Mouse (Mus musculus) lung, embryonic 16.5 days (tissue): ENCODE measurements around the gene Myo18a. TPM values are rescaled to one million over a fixed set of nuclear protein-coding genes. Genes with fewer than 3 reads are reported as not detected.

Source experiments
- ATAC-seq: fragments of 200-750 bp; cut with Nextera tagmentation; 2 replicates; pipeline ENCODE4 v1.8.0; 2017; ENCODE audit warnings: low read depth, mild to moderate bottlenecking, moderate library complexity
- H3K27ac ChIP-seq: fragments of 300-500 bp; sonication (generic); 2 replicates; pipeline ENCODE4 v1.5.1; 2014; ENCODE audit warnings: mild to moderate bottlenecking, control low read depth, low read length
- H3K27me3 ChIP-seq: fragments of 300-500 bp; sonication (generic); 2 replicates; pipeline ENCODE4 v1.6.1; 2014; ENCODE audit warnings: low read depth, low read length, mixed read lengths; ENCODE audit not compliant: control insufficient read depth, insufficient read depth
- H3K36me3 ChIP-seq: fragments of 300-500 bp; sonication (generic); 2 replicates; pipeline ENCODE4 v1.6.1; 2014; ENCODE audit warnings: low read length; ENCODE audit not compliant: control insufficient read depth, insufficient read depth
- H3K4me1 ChIP-seq: fragments of 300-500 bp; sonication (generic); replicated peaks from 2 replicates; pipeline ENCODE4 v1.6.1; 2014; ENCODE audit warnings: low read length, mixed read lengths; ENCODE audit not compliant: control insufficient read depth, insufficient read depth
- H3K4me2 ChIP-seq: fragments of 300-500 bp; sonication (generic); 2 replicates; pipeline ENCODE4 v1.6.1; 2014; ENCODE audit warnings: low read depth, low read length, control low read depth
- H3K4me3 ChIP-seq: fragments of 300-500 bp; sonication (generic); 2 replicates; pipeline ENCODE4 v1.5.1; 2014; ENCODE audit warnings: mild to moderate bottlenecking, low read length, control low read depth
- H3K9ac ChIP-seq: fragments of 300-500 bp; sonication (generic); 2 replicates; pipeline ENCODE4 v1.6.1; 2014; ENCODE audit warnings: low read length, control low read depth
- H3K9me3 ChIP-seq: fragments of 300-500 bp; sonication (generic); 2 replicates; pipeline ENCODE4 v1.6.1; 2016; ENCODE audit warnings: low read length; ENCODE audit not compliant: control insufficient read depth
- WGBS: fragments of 180-500 bp; shearing (Covaris S2); extraction: QIAGEN DNeasy Blood & Tissue Kit; methylation state at CpG from one replicate; pipeline ENCODE4 v1.1.7; 2014; 5-methylcytosine and 5-hydroxymethylcytosine counted together
- polyA plus RNA-seq: library from polyadenylated mRNA; unstranded; fragments of >200 nt; fragmentation: Nextera tagmentation; extraction: Ambion mirVana; gene quantifications from 2 replicates; pipeline ENCODE4 v1.2.1, GENCODE M21; 2015

Myo18a gene
- polyA plus RNA-seq, 1 experiment from 2014 or later: 39.0 TPM

DNA sequence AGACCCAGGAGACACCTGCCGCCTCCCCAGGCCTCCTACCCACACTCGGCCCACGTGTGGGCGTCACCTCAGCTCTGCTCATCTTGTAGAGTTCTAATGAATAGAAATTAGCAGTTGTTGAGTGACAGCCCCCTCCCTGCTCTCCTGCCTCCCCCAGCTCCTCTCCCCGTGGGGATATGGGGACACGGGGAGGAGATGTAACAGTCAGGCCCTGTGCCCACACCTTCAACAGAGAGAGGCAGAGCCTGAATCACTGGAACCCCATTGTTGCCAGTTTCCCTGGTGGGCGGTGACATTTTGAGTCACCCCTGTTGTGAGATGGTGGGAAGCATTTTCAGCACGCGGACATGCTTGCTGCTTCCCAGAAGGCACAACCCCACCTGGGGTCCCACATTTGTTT, 97.9 kb downstream of the Myo18a start:
- Histone ChIP-seq H3K9ac (no peak overlapping the region), H3K4me1 (no peaks in the 10 kb centered on the region), H3K27me3 (no peaks in the 10 kb centered on the region), H3K4me2 (no peak overlapping the region), H3K27ac (no peak overlapping the region), H3K36me3 (peaks cover 16% of the 10 kb centered on the region), H3K9me3 (no peaks in the 10 kb centered on the region), H3K4me3 (no peak overlapping the region)
- no peak for ATAC-seq
- 86% methylated on average over 9 of the region's 9 CpGs for WGBS

DNA sequence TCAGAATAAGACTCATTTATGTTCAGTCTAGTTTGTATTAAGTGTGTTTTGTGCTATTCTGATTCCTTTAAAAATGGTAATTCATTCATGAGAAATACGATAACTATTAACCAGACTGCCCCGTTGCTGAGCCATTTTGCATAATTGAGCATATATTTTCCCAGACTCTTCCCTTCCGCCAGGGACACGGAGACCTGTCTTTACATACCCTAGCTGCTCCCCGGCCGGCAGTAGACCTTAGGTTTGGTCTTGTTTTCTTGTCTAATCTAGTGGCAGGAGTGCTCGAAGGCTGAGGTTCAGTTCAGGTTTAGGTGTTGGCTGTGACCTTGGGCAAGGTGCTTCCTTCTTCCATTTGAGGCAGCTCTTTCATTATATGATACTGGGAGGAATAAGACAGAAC, 99.8 kb downstream of the Myo18a start:
- no peak overlapping the region for H3K9ac ChIP-seq
- WGBS: 86% methylated on average over 7 of the region's 7 CpGs
- H3K9me3 ChIP-seq: no peaks in the 10 kb centered on the region
- no peak overlapping the region for H3K4me2 ChIP-seq
- H3K4me1 ChIP-seq: peaks cover 6% of the 10 kb centered on the region
- H3K36me3 ChIP-seq: peaks cover 13% of the 10 kb centered on the region
- no peaks in the 10 kb centered on the region for H3K27me3 ChIP-seq
- ATAC-seq: no peak
- H3K4me3 ChIP-seq: no peak overlapping the region
- no peak overlapping the region for H3K27ac ChIP-seq

DNA sequence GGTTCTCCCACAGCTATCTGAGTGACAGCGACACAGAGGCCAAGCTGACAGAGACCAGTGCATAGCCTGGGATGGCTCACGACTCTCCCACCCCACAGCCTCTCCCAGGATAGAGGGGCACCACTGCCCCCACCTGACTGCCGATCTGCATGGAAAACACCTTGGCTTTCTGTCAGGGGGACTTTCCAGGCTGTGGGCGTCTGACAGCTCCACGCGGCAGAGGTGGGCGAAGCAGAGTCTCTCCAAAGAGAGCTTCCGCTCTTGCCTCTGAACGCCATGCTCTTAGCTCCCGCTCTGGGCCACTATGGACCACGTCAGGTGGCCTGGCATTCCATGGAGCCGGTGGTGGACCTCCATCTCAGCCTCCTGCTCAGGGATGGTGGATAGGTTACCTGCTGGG, 101.7 kb downstream of the Myo18a start:
- Histone ChIP-seq H3K9ac (no peak overlapping the region), H3K27me3 (no peaks in the 10 kb centered on the region), H3K4me3 (no peak overlapping the region), H3K4me1 (peaks cover 6% of the 10 kb centered on the region), H3K9me3 (no peaks in the 10 kb centered on the region), H3K27ac (no peak overlapping the region), H3K4me2 (no peak overlapping the region), H3K36me3 (peaks cover 9% of the 10 kb centered on the region)
- WGBS: 70% methylated on average over 12 of the region's 12 CpGs
- ATAC-seq: no peak

DNA sequence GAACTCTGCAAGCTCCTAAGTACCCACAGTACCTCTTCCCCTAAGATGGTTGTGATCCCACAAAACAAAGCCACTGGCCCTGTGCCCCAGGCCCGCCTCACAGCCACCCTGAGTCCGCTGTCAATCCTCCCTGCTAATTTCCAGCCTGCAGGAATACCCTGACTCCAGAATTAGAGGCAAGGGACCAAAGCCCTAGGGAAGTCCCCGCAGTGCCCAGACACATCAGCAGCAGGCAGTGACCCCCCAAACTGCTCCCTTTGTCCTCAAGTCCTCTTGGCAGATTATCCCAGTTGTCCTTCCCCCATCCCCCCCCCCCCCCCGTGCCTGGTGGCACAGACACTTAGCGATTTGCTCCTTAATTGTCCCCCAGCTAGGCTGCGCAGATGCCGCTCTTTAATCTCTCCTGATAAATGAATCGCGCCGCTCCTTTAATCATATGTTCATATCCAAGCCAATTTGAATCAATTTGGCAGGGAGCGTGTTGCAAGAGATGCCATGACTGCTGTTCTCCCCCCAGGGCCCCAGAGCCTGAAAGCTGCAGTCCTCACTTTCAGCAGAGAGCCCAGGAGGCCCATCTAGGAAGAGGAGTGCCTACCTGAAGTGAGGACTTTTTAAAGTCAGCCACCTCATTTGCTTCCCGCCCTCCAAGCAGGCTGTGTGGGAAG, 104.5 kb downstream of the Myo18a start:
- WGBS: 35% methylated on average over 11 of the region's 12 CpGs
- no peak overlapping the region for H3K4me3 ChIP-seq
- H3K4me1 ChIP-seq: peaks cover 8% of the 10 kb centered on the region

DNA sequence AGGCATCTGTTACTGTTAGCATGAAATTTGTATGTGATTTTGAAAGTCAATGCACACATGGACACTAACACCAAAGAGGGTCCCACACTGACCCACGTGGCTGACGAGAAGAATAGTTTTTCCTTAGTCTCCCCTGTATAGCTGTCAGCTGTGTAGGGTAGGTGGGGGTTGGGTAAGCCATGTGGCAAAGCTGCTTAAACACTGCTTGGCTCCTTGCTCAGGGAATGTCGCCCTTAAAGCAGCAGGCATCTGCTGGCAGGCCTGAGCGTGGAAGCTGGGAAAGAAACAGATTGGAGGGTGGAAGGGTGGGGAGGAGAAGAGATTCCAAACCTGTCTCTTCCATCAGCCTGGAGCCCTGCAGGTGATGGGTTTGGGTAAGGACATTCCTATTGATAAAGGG, 108.4 kb downstream of the Myo18a start:
- Histone ChIP-seq H3K27ac (no peak overlapping the region), H3K27me3 (no peaks in the 10 kb centered on the region), H3K9me3 (no peaks in the 10 kb centered on the region), H3K9ac (no peak overlapping the region), H3K4me2 (no peak overlapping the region), H3K36me3 (no peaks in the 10 kb centered on the region), H3K4me3 (no peak overlapping the region), H3K4me1 (peaks cover 14% of the 10 kb centered on the region)
- 40% methylated on average over 4 of the region's 4 CpGs for WGBS
- ATAC-seq: no peak

More for the DNA sequence above, 104.5 kb downstream of the Myo18a start:
- no peaks in the 10 kb centered on the region for H3K27me3 ChIP-seq
- ATAC-seq: no peak
- H3K27ac ChIP-seq: no peak overlapping the region
- H3K36me3 ChIP-seq: peaks cover 6% of the 10 kb centered on the region; the same call in 1 of the 2 replicates
- no peak overlapping the region for H3K4me2 ChIP-seq
- H3K9me3 ChIP-seq: no peaks in the 10 kb centered on the region
- H3K9ac ChIP-seq: no peak overlapping the region

DNA sequence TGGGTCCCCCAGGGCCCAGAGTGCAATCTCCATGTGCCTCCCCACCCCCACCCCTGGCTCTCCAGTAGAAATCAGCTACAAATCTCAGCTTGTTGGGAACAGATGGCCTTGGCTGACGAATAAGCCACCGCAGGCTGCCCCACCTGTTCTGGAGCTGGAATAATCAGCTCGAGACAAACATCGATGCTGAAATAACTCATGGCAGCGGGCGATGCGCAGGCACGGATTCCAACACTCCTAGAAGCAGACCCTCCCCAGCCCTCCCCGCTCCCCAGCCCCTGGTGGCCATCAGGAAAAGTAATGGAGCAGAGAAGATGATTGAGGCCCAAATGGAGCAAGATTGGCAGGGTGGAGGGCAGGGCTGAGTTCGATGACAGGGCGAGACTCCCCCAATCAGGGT, 109.2 kb downstream of the Myo18a start:
- Histone ChIP-seq H3K4me1 (peaks cover 13% of the 10 kb centered on the region), H3K36me3 (no peaks in the 10 kb centered on the region), H3K4me3 (no peak overlapping the region), H3K4me2 (no peak overlapping the region), H3K9ac (no peak overlapping the region), H3K27ac (no peak overlapping the region), H3K27me3 (no peaks in the 10 kb centered on the region), H3K9me3 (no peaks in the 10 kb centered on the region)
- WGBS: 6% methylated on average over 11 of the region's 11 CpGs
- no peak for ATAC-seq

DNA sequence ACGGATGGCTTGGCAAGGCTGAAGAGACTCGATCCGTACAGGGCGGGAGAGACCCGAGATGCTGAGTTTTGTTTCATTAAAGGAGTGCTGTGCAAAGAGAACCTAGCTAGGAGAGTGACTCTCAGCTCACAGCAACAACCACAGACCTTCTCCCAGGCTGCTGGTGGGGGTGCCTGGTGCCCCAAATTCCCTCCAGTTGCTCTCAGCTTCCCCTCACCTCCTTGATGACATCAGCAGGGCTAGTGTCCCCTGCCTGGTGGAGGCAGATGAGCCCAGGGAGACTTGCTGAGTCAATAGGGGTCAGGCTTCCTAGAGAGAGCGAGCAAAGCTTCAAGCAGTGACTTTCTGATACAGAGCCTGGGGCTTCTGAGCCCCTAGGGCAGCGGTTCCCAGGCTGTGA, 109.6 kb downstream of the Myo18a start:
- ATAC-seq: no peak
- no peaks in the 10 kb centered on the region for H3K27me3 ChIP-seq

DNA sequence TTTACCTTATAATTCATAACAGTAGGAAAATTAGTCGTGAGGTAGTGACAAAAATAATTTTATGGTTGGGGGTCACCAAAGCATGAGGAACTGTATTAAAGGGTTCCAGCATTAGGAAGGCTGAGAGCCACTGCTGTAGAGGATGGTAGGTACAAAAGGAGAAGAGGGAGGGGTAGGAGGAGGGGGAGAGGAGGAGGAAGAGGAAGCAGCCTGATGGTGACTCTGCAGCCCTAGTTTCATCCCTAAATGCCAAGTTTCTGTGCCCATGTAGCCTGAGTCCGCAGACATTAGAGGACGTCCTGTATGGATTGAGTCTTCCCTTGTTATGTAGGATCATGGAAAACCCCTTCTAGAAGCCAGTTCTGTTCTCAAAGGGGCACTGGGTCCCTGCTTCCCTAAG, 110.1 kb downstream of the Myo18a start:
- Histone ChIP-seq H3K36me3 (no peaks in the 10 kb centered on the region), H3K4me2 (no peak overlapping the region), H3K9ac (no peak overlapping the region), H3K9me3 (no peaks in the 10 kb centered on the region), H3K27ac (no peak overlapping the region), H3K27me3 (no peaks in the 10 kb centered on the region), H3K4me1 (peaks cover 11% of the 10 kb centered on the region), H3K4me3 (no peak overlapping the region)
- ATAC-seq: no peak
- WGBS: 33% methylated on average over 3 of the region's 3 CpGs

More for the DNA sequence above, 109.6 kb downstream of the Myo18a start:
- no peak overlapping the region for H3K9ac ChIP-seq
- no peak overlapping the region for H3K27ac ChIP-seq
- 15% methylated on average over 7 of the region's 7 CpGs for WGBS
- no peaks in the 10 kb centered on the region for H3K9me3 ChIP-seq
- no peak overlapping the region for H3K4me3 ChIP-seq
- no peak overlapping the region for H3K4me2 ChIP-seq
- peaks cover 11% of the 10 kb centered on the region for H3K4me1 ChIP-seq
- no peaks in the 10 kb centered on the region for H3K36me3 ChIP-seq

DNA sequence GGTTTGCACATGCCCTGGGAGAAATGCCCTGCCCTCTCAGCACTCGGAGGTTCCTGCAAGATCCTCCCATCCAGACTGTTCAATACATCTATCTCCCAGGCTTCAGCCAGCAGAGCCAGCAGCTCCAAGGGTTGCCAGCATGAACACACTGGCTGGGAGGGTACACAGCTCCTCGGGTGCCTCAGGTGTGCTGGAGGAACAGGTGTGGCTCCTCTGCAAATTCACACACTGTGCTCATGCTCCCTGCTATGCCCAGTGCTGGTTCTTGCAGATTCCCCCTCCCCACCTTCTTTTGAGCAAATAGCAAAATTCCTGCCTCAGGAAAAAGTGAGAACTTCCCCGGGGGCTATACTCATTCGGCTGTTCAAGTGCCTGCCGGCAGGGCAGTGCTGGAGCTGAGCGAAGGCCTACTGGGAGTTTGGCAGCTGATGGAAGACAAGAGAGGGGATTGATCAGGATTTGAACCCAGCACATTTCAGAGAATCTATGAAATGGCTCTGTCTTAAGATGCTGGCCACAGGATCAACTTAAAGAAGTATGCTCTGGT, 111.7 kb downstream of the Myo18a start:
- peak; percentile 73 for ATAC-seq
- 41% methylated on average over 6 of the region's 6 CpGs for WGBS

More for the DNA sequence above, 111.7 kb downstream of the Myo18a start:
- Histone ChIP-seq H3K27me3 (no peaks in the 10 kb centered on the region), H3K4me1 (peaks cover 11% of the 10 kb centered on the region), H3K9me3 (no peaks in the 10 kb centered on the region), H3K36me3 (no peaks in the 10 kb centered on the region), H3K4me3 (no peak overlapping the region), H3K9ac (no peak overlapping the region), H3K4me2 (no peak overlapping the region), H3K27ac (no peak overlapping the region)
